Mouse (Mus musculus): ENCODE results near the gene Zzef1. TPM values are rescaled to one million over a fixed set of nuclear protein-coding genes. Genes with fewer than 3 reads are reported as not detected.

The Zzef1 gene
- total and polyA plus RNA-seq, 2 experiments from 2014 or later, result 7.6 to 37.6 TPM

DNA sequence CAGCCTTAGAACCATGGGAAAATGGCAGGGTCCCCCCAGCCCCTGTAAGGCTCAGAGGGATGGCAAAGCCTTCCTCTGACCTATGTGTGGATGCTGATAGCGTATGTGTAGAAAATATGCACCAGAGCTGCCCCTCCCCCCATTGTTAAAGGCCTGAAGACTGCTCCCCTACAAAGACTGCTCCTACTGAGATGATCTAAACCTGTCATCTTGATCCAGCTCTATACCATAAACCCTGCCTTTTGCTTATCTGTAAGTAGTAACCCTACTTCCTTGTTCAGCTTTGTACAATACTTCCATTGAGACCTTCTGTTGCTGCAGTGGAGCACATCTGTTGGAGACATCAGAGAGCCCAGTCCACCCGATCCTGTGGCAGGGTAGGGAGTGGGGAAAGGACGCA is 9.2 kb downstream of the Zzef1 start:
- no peak overlapping the region for H3K4me2 ChIP-seq (ENCODE audit: low read depth)
- no peak overlapping the region for H3K9ac ChIP-seq
- H3K4me1 ChIP-seq (ENCODE audit: insufficient read depth), result no peaks in the 10 kb centered on the region
- H3K36me3 ChIP-seq (ENCODE audit: insufficient read depth), result no peaks in the 10 kb centered on the region
- 93% methylated on average over 3 of the region's 3 CpGs for WGBS
- no peak for TF ChIP-seq CTCF (IDR thresholded peaks at IDR 0.05; ENCODE audit: low read depth)
- no peak for DNase-seq
- no peak for ATAC-seq
- H3K27me3 ChIP-seq (ENCODE audit: insufficient read depth, low read length), result no peaks in the 10 kb centered on the region
- H3K9me3 ChIP-seq (ENCODE audit: low read length), result no peaks in the 10 kb centered on the region
- no peak overlapping the region for H3K4me3 ChIP-seq (ENCODE audit: low read depth, low read length)
- H3K27ac ChIP-seq (ENCODE audit: low read depth, low read length), result no peak overlapping the region

DNA sequence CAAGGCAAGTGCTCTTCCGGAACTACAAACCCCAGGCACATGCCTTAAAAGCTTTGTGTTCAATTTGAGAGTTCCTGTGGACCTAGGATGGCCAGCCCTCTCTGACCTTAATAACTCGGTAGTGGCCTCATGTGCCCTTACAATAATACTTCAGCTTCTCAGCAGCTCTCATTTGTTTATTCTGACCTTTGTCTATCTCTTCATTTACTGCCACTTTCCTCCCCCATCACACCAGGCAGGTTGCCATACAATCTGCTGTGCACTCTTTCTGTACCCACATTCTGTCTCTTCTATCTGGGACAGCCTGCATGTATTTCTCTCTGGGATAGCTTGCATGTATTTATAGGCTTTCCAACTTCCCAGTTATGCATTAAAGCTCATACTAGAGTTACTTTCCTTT is 10.5 kb downstream of the Zzef1 start:
- Histone ChIP-seq H3K27me3 (ENCODE audit: insufficient read depth, low read length) (no peaks in the 10 kb centered on the region), H3K4me3 (ENCODE audit: low read depth, low read length) (no peak overlapping the region), H3K36me3 (ENCODE audit: insufficient read depth) (no peaks in the 10 kb centered on the region), H3K4me2 (ENCODE audit: low read depth) (no peak overlapping the region), H3K9ac (no peak overlapping the region), H3K4me1 (ENCODE audit: insufficient read depth) (no peaks in the 10 kb centered on the region), H3K27ac (ENCODE audit: low read depth, low read length) (no peak overlapping the region), H3K9me3 (ENCODE audit: low read length) (no peaks in the 10 kb centered on the region)
- 74% methylated on average over 2 of the region's 2 CpGs for WGBS
- DNase-seq (peak; percentile 31), ATAC-seq (no peak)
- TF ChIP-seq CTCF (IDR thresholded peaks at IDR 0.05; ENCODE audit: low read depth), result no peak

GRCm38 (mm10) chr11:72807992-72808391 is 12.0 kb downstream of the Zzef1 start:
- H3K4me3 ChIP-seq (ENCODE audit: low read depth, low read length), result no peak overlapping the region
- H3K9me3 ChIP-seq (ENCODE audit: low read length), result no peaks in the 10 kb centered on the region
- no peak for TF ChIP-seq CTCF (IDR thresholded peaks at IDR 0.05; ENCODE audit: low read depth)
- DNase-seq (no peak), ATAC-seq (no peak)
- H3K27ac ChIP-seq (ENCODE audit: low read depth, low read length), result no peak overlapping the region
- 92% methylated on average over 4 of the region's 4 CpGs for WGBS
- no peaks in the 10 kb centered on the region for H3K36me3 ChIP-seq (ENCODE audit: insufficient read depth)
- no peaks in the 10 kb centered on the region for H3K4me1 ChIP-seq (ENCODE audit: insufficient read depth)
- H3K9ac ChIP-seq, result no peak overlapping the region
- no peak overlapping the region for H3K4me2 ChIP-seq (ENCODE audit: low read depth)
- H3K27me3 ChIP-seq (ENCODE audit: insufficient read depth, low read length), result no peaks in the 10 kb centered on the region

- DNase-seq, result no peak
- TF ChIP-seq CTCF (IDR thresholded peaks at IDR 0.05; ENCODE audit: low read depth), result no peak
- ATAC-seq, result no peak
- Histone ChIP-seq H3K9me3 (ENCODE audit: low read length) (no peaks in the 10 kb centered on the region), H3K27me3 (ENCODE audit: insufficient read depth, low read length) (no peaks in the 10 kb centered on the region), H3K4me1 (ENCODE audit: insufficient read depth) (no peaks in the 10 kb centered on the region), H3K27ac (ENCODE audit: low read depth, low read length) (no peak overlapping the region), H3K36me3 (ENCODE audit: insufficient read depth) (peaks cover 5% of the 10 kb centered on the region; the same call in 1 of the 2 replicates), H3K4me2 (ENCODE audit: low read depth) (no peak overlapping the region), H3K9ac (no peak overlapping the region), H3K4me3 (ENCODE audit: low read depth, low read length) (no peak overlapping the region)
- 84% methylated on average over 5 of the region's 5 CpGs for WGBS
Observed at GRCm38 (mm10) chr11:72813687-72814086, 17.7 kb downstream of the Zzef1 start.

- WGBS, result 78% methylated on average over 2 of the region's 2 CpGs
- H3K27me3 ChIP-seq (ENCODE audit: insufficient read depth, low read length), result no peaks in the 10 kb centered on the region
- no peak for TF ChIP-seq CTCF (IDR thresholded peaks at IDR 0.05; ENCODE audit: low read depth)
- H3K4me3 ChIP-seq (ENCODE audit: low read depth, low read length), result no peak overlapping the region
- H3K36me3 ChIP-seq (ENCODE audit: insufficient read depth), result peaks cover 10% of the 10 kb centered on the region
- ATAC-seq, result no peak
- H3K9me3 ChIP-seq (ENCODE audit: low read length), result no peaks in the 10 kb centered on the region
- H3K27ac ChIP-seq (ENCODE audit: low read depth, low read length), result no peak overlapping the region
- DNase-seq, result no peak
- no peaks in the 10 kb centered on the region for H3K4me1 ChIP-seq (ENCODE audit: insufficient read depth)
- no peak overlapping the region for H3K4me2 ChIP-seq (ENCODE audit: low read depth)
- H3K9ac ChIP-seq, result no peak overlapping the region
Observed at GRCm38 (mm10) chr11:72814188-72814587, 18.2 kb downstream of the Zzef1 start.

GRCm38 (mm10) chr11:72816859-72817258 is 20.8 kb downstream of the Zzef1 start:
- no peaks in the 10 kb centered on the region for H3K9me3 ChIP-seq (ENCODE audit: low read length)
- DNase-seq, result no peak
- TF ChIP-seq CTCF (IDR thresholded peaks at IDR 0.05; ENCODE audit: low read depth), result no peak

DNA sequence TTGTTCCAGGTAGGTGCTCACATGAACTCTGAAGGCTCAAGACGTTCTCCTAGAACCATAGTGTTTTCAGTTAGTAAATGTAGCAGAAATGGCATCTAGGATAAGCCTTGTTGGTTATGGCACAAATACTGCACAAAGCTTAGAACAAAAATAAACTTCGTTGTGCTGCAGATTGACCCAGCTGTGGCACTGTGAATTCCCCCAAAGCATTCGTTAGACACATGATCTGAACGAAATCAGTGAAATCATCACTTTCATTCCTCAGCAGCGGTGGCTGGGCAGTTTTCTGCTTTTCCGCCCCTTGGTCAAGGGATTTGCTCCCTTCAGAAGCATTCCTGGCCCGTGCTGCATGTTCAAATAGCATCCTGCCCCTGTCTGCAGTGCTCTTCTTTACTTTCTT is 22.0 kb downstream of the Zzef1 start:
- WGBS, result 89% methylated on average over 7 of the region's 7 CpGs
- TF ChIP-seq CTCF (IDR thresholded peaks at IDR 0.05; ENCODE audit: low read depth), result no peak
- Histone ChIP-seq H3K27ac (ENCODE audit: low read depth, low read length) (no peak overlapping the region), H3K9ac (no peak overlapping the region), H3K9me3 (ENCODE audit: low read length) (no peaks in the 10 kb centered on the region), H3K36me3 (ENCODE audit: insufficient read depth) (peaks cover 36% of the 10 kb centered on the region), H3K27me3 (ENCODE audit: insufficient read depth, low read length) (no peaks in the 10 kb centered on the region), H3K4me1 (ENCODE audit: insufficient read depth) (no peaks in the 10 kb centered on the region), H3K4me2 (ENCODE audit: low read depth) (no peak overlapping the region), H3K4me3 (ENCODE audit: low read depth, low read length) (no peak overlapping the region)
- ATAC-seq (no peak), DNase-seq (no peak)

More at GRCm38 (mm10) chr11:72816859-72817258, 20.8 kb downstream of the Zzef1 start:
- H3K4me2 ChIP-seq (ENCODE audit: low read depth), result no peak overlapping the region
- H3K4me1 ChIP-seq (ENCODE audit: insufficient read depth), result no peaks in the 10 kb centered on the region
- H3K27ac ChIP-seq (ENCODE audit: low read depth, low read length), result no peak overlapping the region
- H3K4me3 ChIP-seq (ENCODE audit: low read depth, low read length), result no peak overlapping the region
- peaks cover 32% of the 10 kb centered on the region for H3K36me3 ChIP-seq (ENCODE audit: insufficient read depth)
- no peak for ATAC-seq
- no peaks in the 10 kb centered on the region for H3K27me3 ChIP-seq (ENCODE audit: insufficient read depth, low read length)
- 73% methylated on average over 1 of the region's 1 CpGs for WGBS
- H3K9ac ChIP-seq, result no peak overlapping the region

- no peak overlapping the region for H3K4me3 ChIP-seq (ENCODE audit: low read depth, low read length)
- no peaks in the 10 kb centered on the region for H3K9me3 ChIP-seq (ENCODE audit: low read length)
- ATAC-seq, result no peak
- no peak for TF ChIP-seq CTCF (IDR thresholded peaks at IDR 0.05; ENCODE audit: low read depth)
- DNase-seq, result no peak
- no peak overlapping the region for H3K27ac ChIP-seq (ENCODE audit: low read depth, low read length)
- H3K9ac ChIP-seq, result no peak overlapping the region
- H3K4me2 ChIP-seq (ENCODE audit: low read depth), result no peak overlapping the region
- no peaks in the 10 kb centered on the region for H3K4me1 ChIP-seq (ENCODE audit: insufficient read depth)
- WGBS, result 93% methylated on average over 7 of the region's 7 CpGs
- peaks cover 52% of the 10 kb centered on the region for H3K36me3 ChIP-seq (ENCODE audit: insufficient read depth)
- H3K27me3 ChIP-seq (ENCODE audit: insufficient read depth, low read length), result no peaks in the 10 kb centered on the region
Observed at GRCm38 (mm10) chr11:72821041-72821440, 25.0 kb downstream of the Zzef1 start.
